Mouse (Mus musculus) small intestine, adult 2 months (tissue): ENCODE measurements around the gene Pml.

Experiments used
- CTCF ChIP-seq: fragments of 200-500 bp; IDR thresholded peaks from 2 replicates; pipeline ENCODE4 v1.5.1; 2012; ENCODE audit warnings: low read depth, mild to moderate bottlenecking, control low read depth, inconsistent platforms, low read length, moderate library complexity, mixed read lengths; ENCODE audit not compliant: insufficient replicate concordance, insufficient read length; ENCODE audit errors: extremely low read depth
- POLR2A ChIP-seq: fragments of 200-500 bp; IDR thresholded peaks from 2 replicates; pipeline ENCODE4 v1.6.1; 2012; ENCODE audit warnings: low read depth, mild to moderate bottlenecking, control low read depth, inconsistent platforms, low read length, moderate library complexity

GRCm38 (mm10) chr9:58297065-58297464, 47.5 kb upstream of the Pml start:
- TF ChIP-seq POLR2A: no peak
- no peak for TF ChIP-seq CTCF
